Mouse (Mus musculus) adrenal gland (tissue): ENCODE data around the gene Sugt1.

Source experiments
- intact Hi-C: fragments of 180-260 bp; cut with DNase I; formaldehyde crosslinking; loops from one replicate; pipeline ENCODE4 v1.15.1; 2025

Gene Sugt1

DNA sequence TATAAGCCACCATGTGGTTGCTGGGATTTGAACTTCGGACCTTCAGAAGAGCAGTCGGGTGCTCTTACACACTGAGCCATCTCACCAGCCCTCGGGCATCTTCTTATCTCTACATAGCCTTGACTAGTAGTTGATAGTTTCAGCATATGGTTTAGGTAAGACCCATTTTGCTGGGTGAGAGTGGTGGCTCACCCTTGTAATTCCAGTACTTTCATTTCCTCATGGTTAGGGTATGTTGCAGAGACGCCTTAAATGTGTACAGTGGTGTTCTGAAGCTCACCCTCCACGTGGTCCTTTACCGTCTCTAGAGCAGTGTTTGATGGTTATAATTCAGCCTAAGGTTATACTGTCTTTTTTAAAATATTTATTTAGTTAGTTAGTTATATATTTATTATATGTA is 18.9 kb downstream of the Sugt1 start:
- intact Hi-C loops: no loop called here

DNA sequence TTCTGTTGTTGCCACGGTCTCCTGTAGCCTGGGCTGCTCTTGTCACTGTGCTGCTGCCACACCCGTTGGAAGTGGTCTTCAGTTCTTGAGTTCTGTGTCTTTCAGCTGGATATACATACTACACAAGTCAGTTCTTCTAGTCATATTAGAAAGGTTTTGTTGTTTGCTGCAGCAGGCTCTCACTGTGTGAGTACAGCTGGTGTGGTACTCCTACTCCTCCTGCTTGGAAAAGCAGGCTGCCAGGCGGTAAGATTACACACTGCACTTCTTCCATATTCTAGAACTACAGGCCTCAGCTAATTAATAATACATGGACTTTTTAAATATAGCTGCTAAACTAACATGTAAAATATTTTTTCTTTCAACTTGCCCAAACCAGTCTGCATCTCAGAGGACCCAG is 19.4 kb downstream of the Sugt1 start:
- intact Hi-C loops: no loop called here

DNA sequence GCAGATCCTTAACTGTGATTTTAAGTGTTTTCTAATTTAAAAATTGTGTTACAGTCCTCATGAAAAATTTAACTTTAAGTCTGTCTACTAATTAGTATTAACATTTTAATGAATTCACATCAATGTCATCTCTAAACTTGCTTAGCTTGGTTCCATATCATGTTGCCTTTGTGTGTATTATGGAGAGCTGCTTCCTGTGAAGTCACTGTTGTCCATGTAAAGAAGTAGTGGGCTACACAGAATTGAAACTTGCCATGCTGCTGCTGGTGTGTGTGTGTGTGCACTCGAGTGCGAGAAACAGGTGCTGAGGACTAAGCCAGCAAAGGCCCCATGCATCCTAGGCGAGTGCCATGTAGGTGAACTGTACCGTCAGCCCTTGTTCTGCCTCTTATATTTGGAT is 19.9 kb downstream of the Sugt1 start:
- intact Hi-C loops: no loop called here

DNA sequence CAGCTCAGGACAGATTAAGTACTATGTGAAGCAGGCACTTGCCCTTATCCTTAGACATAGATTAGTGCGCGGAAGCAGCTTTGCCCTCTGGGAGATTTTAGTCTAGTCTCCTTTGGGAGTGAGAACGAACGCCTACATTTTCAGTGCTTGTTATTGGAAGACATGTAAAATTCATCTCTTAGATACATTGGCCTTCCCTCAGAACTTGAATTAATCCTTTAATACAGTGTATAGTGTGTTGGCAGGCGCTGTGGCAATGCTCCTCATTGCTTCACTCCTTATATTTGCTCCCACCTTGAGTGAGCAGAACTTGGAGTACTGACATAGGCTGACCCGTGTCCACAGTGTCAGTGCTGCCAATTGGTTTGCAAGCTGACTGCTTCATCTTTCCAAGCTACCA is 20.8 kb downstream of the Sugt1 start:
- intact Hi-C loops: no loop called here

DNA sequence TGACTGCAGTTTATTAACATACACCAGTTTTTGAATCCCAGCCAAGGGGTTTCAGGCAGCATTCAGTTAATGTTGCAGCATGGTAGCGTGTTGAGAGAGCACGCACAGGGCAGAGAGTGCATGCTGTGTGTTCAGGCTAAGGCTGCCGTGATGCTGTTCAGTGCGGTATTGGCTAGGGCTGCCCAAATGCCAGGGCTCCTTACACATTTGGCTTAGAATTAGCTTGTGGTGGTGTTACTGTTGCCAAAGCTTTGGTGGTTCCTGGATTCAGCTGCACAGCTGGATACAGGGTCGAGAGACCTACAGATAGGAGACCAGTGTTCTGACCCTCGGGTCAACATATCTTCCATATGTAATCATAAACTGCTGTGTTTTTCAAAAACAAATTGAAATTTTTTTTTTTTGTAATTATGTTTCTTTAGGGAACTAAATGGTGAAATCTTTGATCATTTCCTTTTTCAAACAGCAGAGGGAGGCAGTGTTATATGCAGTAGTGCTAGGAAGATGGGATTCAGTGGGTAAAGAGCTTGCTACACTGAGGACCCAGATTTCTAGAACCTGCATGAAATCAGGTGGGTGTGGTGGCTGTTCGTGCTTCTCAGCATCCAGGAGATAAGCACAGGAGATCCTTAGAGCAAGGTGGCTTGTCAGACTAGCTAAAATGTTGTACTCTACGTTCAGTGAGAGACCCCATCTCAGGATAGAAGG is 29.8 kb downstream of the Sugt1 start:
- intact Hi-C loops: loop anchor here (5.0 kb wide), 1 partner anchor 45 kb away; the partner anchor contains the start of gene Cnmd

DNA sequence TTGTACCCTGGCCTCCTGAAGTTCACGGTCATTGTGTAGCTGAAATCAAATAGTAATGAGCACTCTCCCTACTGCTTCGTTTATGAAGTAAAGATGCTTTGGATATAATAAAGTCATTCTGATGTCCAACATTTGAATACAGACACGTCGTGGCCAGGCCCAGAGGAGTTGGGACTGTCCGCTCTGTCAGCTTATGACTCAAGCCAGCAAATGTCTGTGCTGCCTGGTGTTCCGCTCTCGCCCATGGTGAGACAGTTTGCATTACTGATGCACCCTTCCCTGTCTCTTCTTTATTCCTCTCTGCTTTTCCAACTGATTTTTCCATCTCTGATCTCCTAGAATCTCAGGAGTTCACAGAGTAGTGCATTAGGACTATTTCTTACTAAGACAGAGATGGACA is 32.3 kb downstream of the Sugt1 start:
- intact Hi-C loops: loop anchor here (5.0 kb wide), 1 partner anchor 42 kb away; the partner anchor contains the start of gene Cnmd

DNA sequence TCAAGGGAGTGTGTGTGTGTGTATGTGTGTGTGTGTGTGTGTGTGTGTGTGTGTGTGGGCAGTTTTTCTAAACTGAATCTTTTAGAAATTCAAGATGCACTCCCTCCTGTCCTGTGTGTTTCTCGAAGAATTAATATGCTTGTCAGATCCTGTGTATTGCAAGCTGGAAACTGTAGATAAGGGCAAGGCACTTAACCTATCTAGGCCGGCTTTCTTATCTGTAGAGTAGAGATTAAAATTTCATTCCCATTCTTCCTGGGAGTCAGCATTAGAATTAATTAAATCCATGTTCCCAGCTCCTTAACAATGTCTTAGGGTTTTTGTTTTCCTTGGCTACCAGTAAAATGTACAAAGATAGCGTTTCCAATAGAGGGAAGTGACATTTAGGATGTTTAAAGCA is 33.7 kb downstream of the Sugt1 start:
- intact Hi-C loops: no loop called here

DNA sequence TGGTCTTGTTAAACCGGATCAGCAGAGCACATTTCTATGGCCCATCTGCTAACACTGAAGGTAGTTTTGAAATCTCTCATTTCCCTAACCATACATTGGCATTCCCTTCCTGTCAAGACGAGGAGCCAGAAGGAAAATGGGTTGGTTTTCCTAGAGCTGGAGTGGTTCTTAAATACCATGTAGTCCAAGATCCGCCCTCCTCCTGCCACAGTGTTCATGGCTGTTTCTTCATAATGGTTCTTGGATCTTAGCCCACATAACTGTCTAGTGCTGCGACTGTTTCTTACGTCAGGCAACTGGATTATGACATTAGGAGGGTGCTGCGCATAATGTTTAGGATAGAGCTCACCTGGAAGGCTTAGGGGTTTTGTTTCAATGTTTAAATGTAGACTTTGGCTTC is 44.8 kb downstream of the Sugt1 start:
- intact Hi-C loops: no loop called here

DNA sequence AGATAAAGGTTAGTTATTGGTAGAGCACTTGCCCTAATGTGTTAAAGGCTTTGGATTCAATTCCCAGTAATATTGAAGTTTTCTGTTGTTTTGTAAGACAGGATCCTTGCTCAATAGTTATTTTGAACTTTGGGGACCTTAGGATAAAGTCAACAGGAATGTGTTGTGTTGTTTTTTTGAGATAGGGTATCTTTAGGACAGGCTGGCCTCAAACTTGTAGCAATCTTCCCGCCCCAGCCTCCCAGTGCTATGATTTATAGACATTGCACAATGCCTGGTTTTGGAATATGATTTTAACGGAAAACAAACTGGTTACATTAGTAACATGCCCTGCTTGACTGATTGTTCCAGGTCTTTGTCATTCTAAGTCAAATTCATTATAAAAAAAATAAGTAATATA is 45.7 kb downstream of the Sugt1 start:
- intact Hi-C loops: no loop called here

DNA sequence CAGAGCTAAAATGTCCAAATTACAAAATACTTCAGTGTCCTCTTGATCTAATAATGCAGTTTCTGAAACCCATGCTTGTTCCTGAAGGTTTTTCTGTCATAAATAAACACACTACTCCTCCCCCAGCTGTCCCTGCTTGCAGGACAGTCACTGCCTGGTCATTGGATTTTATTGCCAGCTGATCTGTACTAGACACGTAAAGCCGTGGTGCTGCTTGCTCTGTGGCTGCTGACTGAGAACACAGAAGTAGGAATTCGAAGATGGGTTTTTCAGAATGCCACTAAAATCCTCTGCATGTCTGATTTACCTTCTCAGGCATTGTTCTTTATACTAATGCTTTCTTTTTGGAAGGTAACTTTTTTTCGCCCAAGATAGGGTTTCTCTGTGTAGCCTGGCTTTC is 49.3 kb downstream of the Sugt1 start:
- intact Hi-C loops: no loop called here

DNA sequence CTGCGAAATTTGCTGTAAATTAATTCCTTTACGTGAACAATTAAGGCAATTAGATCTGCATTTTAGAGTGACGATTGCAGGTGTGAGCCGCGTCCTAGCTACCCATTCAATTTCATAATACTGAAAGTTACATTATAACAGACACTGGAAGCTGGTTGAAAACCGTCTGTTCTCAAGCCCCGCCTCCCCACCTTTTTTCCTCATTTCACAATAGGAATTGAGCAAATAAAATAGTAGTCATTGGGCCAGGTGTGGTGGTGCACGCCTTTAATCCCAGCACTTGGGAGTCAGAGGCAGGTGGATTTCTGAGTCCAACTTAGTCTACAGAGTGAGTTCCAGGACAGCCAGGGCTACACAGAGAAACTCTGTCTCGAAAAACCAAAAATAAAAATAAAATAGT is 54.6 kb downstream of the Sugt1 start:
- intact Hi-C loops: no loop called here

DNA sequence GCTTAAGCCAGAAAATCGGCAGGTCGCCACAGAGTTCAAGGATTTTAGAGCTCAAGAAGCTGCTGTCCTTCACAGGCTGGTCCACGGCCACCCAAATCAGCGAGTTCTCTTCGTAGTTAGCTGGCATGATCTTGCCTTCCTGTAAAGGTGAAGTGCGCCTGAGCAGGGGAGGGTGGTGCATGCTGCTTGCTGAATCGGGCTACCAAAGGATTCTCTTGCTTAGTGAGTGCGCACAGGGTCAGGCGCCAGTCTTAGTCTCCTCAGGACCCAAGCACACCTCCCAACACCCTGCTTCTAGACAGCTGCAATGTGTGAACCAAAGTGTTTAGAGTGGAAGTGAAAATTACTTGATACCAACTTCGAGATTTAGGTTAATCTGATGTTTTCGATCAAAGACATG is 57.9 kb downstream of the Sugt1 start:
- intact Hi-C loops: no loop called here

DNA sequence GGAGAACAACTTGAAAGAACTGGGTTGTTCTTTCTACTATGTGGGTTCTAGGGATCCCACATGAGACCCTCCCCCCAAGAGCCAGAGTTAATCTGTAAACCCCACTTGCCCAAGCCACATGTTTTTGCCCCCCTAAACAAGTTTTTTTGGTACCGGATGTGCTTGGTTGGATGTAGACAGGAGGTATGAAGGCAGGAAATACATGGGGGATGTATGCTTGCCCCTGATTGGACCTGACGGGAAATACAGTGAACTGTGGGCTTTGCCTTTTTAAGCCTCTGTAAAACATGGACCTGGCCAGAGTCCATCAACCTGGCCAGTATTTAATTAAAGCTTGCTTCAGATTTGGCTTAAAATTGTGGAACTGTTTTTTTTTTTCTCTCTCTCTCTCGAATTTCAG is 62.2 kb downstream of the Sugt1 start:
- intact Hi-C loops: no loop called here

DNA sequence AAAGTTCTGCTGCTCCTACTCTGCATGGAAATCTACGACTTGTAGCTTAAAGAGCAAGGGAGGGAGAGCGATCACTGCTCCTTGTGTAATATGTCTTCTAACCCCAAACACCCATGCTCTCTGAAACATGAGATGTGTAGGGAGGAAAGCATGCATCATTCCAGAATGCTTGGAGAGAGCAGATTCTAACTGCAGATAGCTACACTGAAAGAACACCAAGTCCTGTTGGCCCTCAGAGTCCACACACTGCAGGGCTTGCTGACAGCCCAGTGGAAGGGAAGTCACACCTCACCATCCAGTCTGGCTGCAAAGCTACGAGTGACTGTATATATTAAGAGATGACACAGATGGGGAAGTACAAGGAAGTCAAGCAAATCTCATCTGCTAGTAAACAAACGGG is 65.2 kb downstream of the Sugt1 start:
- intact Hi-C loops: no loop called here

DNA sequence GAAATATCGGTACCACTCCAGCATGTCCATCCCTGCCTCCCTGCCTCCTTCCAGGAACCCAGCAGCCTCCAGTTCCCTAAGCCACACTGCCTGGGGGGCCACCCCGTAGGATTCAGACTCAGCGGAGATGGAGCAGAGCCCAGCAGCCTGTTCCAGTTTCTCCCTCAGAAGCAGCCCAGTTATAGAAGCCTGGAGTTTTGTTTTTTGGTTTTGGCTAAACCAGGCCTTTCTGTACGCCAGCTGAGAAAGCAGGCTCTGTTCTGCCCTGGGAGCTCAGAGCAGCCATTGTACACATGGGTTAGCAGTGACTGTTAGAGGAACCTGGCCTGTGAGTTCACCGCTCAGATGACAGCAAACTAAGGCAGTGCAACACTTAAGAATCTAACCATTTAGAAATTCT is 70.8 kb downstream of the Sugt1 start:
- intact Hi-C loops: no loop called here

DNA sequence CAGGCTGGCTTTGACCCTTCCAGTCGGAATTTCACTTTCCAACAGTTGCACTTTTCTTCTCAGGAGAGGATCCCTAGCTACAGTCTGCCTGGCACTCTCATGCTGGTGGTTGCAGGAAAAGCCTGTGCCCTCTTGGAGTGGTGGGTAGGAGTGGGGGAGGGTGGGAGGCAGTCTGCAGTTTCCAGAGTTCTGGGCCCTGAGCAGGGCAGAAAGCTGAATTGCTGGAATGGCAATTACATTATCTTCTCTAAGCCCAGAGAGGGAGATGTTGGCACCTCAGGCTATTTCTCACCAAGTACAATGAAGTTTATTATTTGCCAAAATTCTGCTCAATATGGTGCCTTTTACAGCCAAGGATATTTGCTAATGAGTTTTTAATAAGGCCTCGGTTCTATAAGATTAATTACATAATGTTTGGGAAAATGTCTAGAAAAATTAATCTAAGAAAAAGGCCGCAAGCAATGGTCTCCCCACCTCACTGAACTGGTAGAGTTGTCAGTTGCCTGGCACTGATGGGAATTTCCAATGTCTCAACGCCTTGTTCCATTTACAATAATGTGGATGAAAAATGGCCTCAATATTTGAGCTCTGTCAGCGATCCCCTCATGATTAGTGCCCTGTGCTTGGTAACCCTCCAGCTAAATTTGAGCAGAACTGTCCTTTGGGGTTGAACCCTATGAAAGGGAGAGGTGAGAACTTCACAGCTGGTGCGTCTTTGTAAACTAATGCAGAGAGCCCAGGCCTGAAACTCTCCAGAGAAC is 71.4 kb downstream of the Sugt1 start:
- intact Hi-C loops: no loop called here

DNA sequence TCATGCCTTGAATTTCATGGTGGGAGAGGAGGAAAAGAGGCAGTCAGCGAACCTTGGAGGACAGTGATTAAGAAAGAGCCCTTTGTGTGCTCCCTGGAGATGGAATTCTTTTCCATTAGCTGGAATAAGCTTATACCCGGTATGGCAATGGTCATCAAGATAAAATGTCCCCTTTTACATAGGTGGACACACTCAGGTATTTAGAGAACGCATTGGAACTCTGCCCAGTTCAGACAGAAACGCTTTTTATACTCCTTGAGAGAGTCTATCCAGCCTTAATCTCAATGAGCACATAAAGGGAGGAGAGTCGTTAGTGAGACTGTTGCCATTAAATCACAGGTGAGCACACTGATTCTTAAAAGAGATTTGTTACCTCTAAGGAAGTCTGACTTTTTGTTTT is 73.0 kb downstream of the Sugt1 start:
- intact Hi-C loops: loop anchor here (5.0 kb wide), 1 partner anchor 43 kb away; no protein-coding TSS in a partner anchor

DNA sequence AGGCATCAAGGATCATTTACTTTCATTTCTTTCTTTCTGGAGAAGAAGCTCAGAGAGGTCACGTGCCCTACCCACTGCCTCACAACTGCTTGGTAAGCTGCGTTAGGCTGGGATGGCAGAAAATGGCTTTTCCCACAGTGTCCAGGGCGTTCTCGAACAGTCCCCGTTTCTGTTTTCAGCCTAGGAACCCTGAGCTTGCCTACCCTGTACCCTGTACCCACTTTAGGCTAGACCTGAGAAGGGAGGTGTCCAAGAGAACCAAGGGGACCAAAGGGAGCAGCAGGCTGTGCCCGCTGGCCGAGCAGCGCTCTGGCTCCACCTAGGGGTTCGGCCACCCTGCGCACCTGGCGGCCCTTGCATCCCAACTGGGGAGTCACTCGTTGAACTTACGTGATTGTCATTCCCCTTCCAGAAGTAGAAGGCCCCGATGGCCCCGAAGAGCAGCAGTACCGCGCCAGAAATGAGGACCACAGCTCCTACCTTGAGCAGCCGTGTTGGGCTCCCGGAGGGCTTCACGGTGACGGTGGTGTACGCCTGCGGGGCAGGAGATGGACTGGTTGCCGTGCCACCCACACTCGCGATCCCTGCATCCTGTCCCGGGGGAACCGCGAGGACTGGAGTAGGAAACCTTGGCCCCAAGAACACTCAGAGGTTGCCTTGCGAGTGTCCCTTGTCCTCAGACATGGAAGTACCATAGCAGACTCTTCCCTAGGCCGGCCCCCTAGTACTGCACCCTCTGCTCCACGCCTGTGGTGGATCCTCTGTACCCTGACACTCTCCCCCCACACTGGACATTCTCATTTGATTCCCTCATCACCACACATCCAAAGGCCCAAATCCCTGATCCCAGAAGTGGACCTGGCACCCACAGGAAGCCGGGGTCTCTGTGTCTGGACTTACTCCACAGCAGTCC is 73.8 kb downstream of the Sugt1 start:
- intact Hi-C loops: loop anchor here (5.0 kb wide), 1 partner anchor 44 kb away; no protein-coding TSS in a partner anchor

DNA sequence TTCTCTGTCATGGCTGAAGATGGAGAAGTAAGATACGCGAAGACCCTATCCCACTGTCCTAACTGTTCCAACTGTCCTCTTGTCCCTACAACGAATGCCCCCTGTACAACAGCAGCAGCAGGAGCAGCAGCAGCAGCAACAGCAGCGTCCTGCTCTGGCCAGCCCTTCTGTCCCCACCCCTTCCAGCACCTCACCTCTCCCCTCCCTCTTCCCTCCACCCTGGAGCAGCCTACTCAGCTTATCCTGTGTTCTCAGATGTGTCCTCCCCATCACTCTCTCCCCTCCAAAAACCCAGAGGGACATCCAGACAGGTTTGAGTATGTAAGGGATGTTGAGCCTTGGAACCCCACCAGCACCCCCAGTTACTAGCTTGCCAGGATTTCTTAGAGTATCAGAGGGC is 74.5 kb downstream of the Sugt1 start, which contains the start of gene Cnmd:
TSS of gene Cnmd (minus strand) at position 170 of the 400 bp plus-strand sequence.
- intact Hi-C loops: loop anchor here (5.0 kb wide), 1 partner anchor 45 kb away; no protein-coding TSS in a partner anchor

DNA sequence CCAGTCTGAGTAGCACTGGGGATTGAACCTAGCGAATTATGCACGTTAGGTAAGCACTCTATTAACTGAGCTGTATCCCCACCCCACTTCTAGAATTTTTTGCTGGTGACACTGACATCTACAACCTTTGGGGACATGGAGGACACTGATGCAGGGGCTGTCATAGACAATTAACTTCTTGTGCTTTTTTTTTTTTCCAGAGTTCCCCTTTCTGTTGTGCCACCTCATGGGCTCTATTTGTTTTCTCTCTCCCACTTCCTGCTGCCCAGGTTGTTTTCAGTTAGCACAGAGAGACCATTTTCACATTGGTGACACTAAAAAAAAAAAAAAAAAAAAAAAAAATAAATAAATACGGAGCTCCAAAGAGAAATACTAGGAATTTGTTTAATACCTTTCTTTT is 83.5 kb downstream of the Sugt1 start:
- intact Hi-C loops: no loop called here

DNA sequence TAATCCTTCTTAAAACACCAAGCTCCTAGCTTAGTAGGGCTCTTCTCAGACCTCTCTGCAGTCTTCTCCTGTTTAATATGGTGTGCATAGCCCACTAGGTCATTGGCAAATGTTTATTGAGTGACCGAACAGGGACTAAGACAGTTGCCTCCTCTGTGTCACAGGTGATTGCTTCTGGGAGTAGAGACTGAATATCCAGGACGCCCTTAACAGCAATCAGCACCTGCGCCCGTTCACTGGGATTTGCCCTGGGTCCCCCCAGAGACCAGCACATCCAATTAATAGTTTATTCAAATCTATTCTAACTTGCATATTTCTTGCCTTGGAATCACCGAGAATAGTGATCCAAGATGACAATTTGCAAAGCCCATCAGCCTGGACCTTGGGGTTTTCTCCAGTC is 85.1 kb downstream of the Sugt1 start:
- intact Hi-C loops: no loop called here
